Mouse (Mus musculus): ENCODE data around the gene Tubb1. TPM values are rescaled to one million over a fixed set of nuclear protein-coding genes. Genes with fewer than 3 reads are reported as not detected.

Tubb1 gene
- total and polyA plus RNA-seq, 2 experiments = 0.18 to 0.33 TPM

- H3K27me3 ChIP-seq (ENCODE audit: control insufficient read depth, insufficient read depth, low read length) = no peaks in the 10 kb centered on the region
- peaks cover 11% of the 10 kb centered on the region for H3K4me1 ChIP-seq (ENCODE audit: control insufficient read depth, insufficient read depth, low read length)
- over 99% methylated on average over 9 of the region's 9 CpGs for WGBS
- DNase-seq (ENCODE audit: extremely low read depth, low read depth, low spot score) = no peak
- TF ChIP-seq CTCF (IDR thresholded peaks at IDR 0.05; ENCODE audit: low read depth, low read length) (no peak), POLR2A (IDR thresholded peaks at IDR 0.05; ENCODE audit: extremely low read depth, insufficient read depth, low read length) (no peak)
- no peak overlapping the region for H3K27ac ChIP-seq (replicated peaks; ENCODE audit: insufficient read depth, low read depth, low read length)
- peaks cover 15% of the 10 kb centered on the region for H3K79me2 ChIP-seq (ENCODE audit: control insufficient read depth, insufficient read depth, low read length)
- peaks cover 7% of the 10 kb centered on the region; the same call in 1 of the 2 replicates for H3K36me3 ChIP-seq (ENCODE audit: control insufficient read depth, insufficient read depth, low read length)
- no peak overlapping the region for H3K4me3 ChIP-seq (ENCODE audit: insufficient read depth, low read depth, low read length)
- H3K9ac ChIP-seq (ENCODE audit: low read depth, low read length) = no peak overlapping the region
These were observed 15.6 kb upstream of the Tubb1 start for GRCm38 (mm10) chr2:174434943-174435342.

- Histone ChIP-seq H3K9ac (ENCODE audit: low read depth, low read length) (no peak overlapping the region), H3K27me3 (ENCODE audit: control insufficient read depth, insufficient read depth, low read length) (no peaks in the 10 kb centered on the region), H3K27ac (replicated peaks; ENCODE audit: insufficient read depth, low read depth, low read length) (no peak overlapping the region), H3K4me1 (ENCODE audit: control insufficient read depth, insufficient read depth, low read length) (peaks cover 11% of the 10 kb centered on the region), H3K36me3 (ENCODE audit: control insufficient read depth, insufficient read depth, low read length) (peaks cover 3% of the 10 kb centered on the region; the same call in 1 of the 2 replicates), H3K79me2 (ENCODE audit: control insufficient read depth, insufficient read depth, low read length) (peaks cover 15% of the 10 kb centered on the region), H3K4me3 (ENCODE audit: insufficient read depth, low read depth, low read length) (no peak overlapping the region)
- WGBS = 85% methylated on average over 26 of the region's 26 CpGs
- TF ChIP-seq CTCF (IDR thresholded peaks at IDR 0.05; ENCODE audit: low read depth, low read length) (no peak), POLR2A (IDR thresholded peaks at IDR 0.05; ENCODE audit: extremely low read depth, insufficient read depth, low read length) (no peak)
- DNase-seq (ENCODE audit: extremely low read depth, low read depth, low spot score) = no peak
These were observed 14.3 kb upstream of the Tubb1 start for GRCm38 (mm10) chr2:174436076-174436701.

- no peak for DNase-seq (ENCODE audit: extremely low read depth, low read depth, low spot score)
- TF ChIP-seq POLR2A (IDR thresholded peaks at IDR 0.05; ENCODE audit: extremely low read depth, insufficient read depth, low read length) (no peak), CTCF (IDR thresholded peaks at IDR 0.05; ENCODE audit: low read depth, low read length) (no peak)
- Histone ChIP-seq H3K4me1 (ENCODE audit: control insufficient read depth, insufficient read depth, low read length) (peaks cover 11% of the 10 kb centered on the region), H3K27ac (replicated peaks; ENCODE audit: insufficient read depth, low read depth, low read length) (0 out of 2 replicates have a peak overlapping the region, but pooled peaks have one; percentile 6), H3K36me3 (ENCODE audit: control insufficient read depth, insufficient read depth, low read length) (no peaks in the 10 kb centered on the region), H3K9ac (ENCODE audit: low read depth, low read length) (no peak overlapping the region), H3K27me3 (ENCODE audit: control insufficient read depth, insufficient read depth, low read length) (no peaks in the 10 kb centered on the region), H3K79me2 (ENCODE audit: control insufficient read depth, insufficient read depth, low read length) (peaks cover 15% of the 10 kb centered on the region), H3K4me3 (ENCODE audit: insufficient read depth, low read depth, low read length) (no peak overlapping the region)
- 83% methylated on average over 7 of the region's 7 CpGs for WGBS
These were observed 13.4 kb upstream of the Tubb1 start for GRCm38 (mm10) chr2:174436916-174437696.

GRCm38 (mm10) chr2:174437697-174437982 lies 12.9 kb upstream of the Tubb1 start:
- Histone ChIP-seq H3K4me1 (ENCODE audit: control insufficient read depth, insufficient read depth, low read length) (peaks cover 11% of the 10 kb centered on the region), H3K27ac (replicated peaks; ENCODE audit: insufficient read depth, low read depth, low read length) (peak overlapping the region; percentile 76)
- 27% methylated on average over 4 of the region's 4 CpGs for WGBS

GRCm38 (mm10) chr2:174438181-174438580 lies 12.3 kb upstream of the Tubb1 start:
- Histone ChIP-seq H3K9ac (ENCODE audit: low read depth, low read length) (peak overlapping the region; percentile 81), H3K36me3 (ENCODE audit: control insufficient read depth, insufficient read depth, low read length) (no peaks in the 10 kb centered on the region), H3K4me3 (ENCODE audit: insufficient read depth, low read depth, low read length) (peak overlapping the region; percentile 68), H3K4me1 (ENCODE audit: control insufficient read depth, insufficient read depth, low read length) (peaks cover 11% of the 10 kb centered on the region), H3K79me2 (ENCODE audit: control insufficient read depth, insufficient read depth, low read length) (peaks cover 15% of the 10 kb centered on the region), H3K27ac (replicated peaks; ENCODE audit: insufficient read depth, low read depth, low read length) (peak overlapping the region; percentile 76), H3K27me3 (ENCODE audit: control insufficient read depth, insufficient read depth, low read length) (no peaks in the 10 kb centered on the region)
- WGBS = 44% methylated on average over 11 of the region's 11 CpGs
- DNase-seq (ENCODE audit: extremely low read depth, low read depth, low spot score) = peak; percentile 31
- TF ChIP-seq POLR2A (IDR thresholded peaks at IDR 0.05; ENCODE audit: extremely low read depth, insufficient read depth, low read length) (0 out of 2 replicates have a peak, but pooled peaks have one; percentile 11), CTCF (IDR thresholded peaks at IDR 0.05; ENCODE audit: low read depth, low read length) (no peak)

More at GRCm38 (mm10) chr2:174437697-174437982, 12.9 kb upstream of the Tubb1 start:
- no peak for TF ChIP-seq POLR2A (IDR thresholded peaks at IDR 0.05; ENCODE audit: extremely low read depth, insufficient read depth, low read length)
- no peak for TF ChIP-seq CTCF (IDR thresholded peaks at IDR 0.05; ENCODE audit: low read depth, low read length)
- Histone ChIP-seq H3K79me2 (ENCODE audit: control insufficient read depth, insufficient read depth, low read length) (peaks cover 15% of the 10 kb centered on the region), H3K9ac (ENCODE audit: low read depth, low read length) (peak overlapping the region; percentile 81), H3K27me3 (ENCODE audit: control insufficient read depth, insufficient read depth, low read length) (no peaks in the 10 kb centered on the region), H3K36me3 (ENCODE audit: control insufficient read depth, insufficient read depth, low read length) (no peaks in the 10 kb centered on the region), H3K4me3 (ENCODE audit: insufficient read depth, low read depth, low read length) (peak overlapping the region; percentile 68)
- DNase-seq (ENCODE audit: extremely low read depth, low read depth, low spot score) = peak; percentile 75
